11 mouse cellular contexts compared by ENCODE assay signal in genomic region chr9:99628581-99628980, GRCm38 (mm10). TPM values are rescaled to one million over a fixed set of nuclear protein-coding genes. Genes with fewer than 3 reads are reported as not detected.
DNase-seq lines count a peak whose midpoint lies in the region; ATAC-seq and TF ChIP-seq lines count a peak whose summit lies in the region.
"Had no signal": no experiment of that assay in that cellular context is flagged by ENCODE, and none has a peak within 500 bp of the region (broad histone marks: within the 10 kb centered on the region; RNA-seq: fewer than 3 reads in every experiment).

No protein-coding gene starts in this region.

- H3K27me3 ChIP-seq in cerebellum, adult 2 months (ENCODE audit: control insufficient read depth, insufficient read depth, low read length), result no peaks in the 10 kb centered on the region
- no peaks in the 10 kb centered on the region for H3K27me3 ChIP-seq in neural tube, embryonic 11.5 days (ENCODE audit: control insufficient read depth, insufficient read depth, low read length)
- no peaks in the 10 kb centered on the region for H3K27me3 ChIP-seq in midbrain, embryonic 11.5 days (ENCODE audit: control insufficient read depth, insufficient read depth, low read length)
- H3K27me3 ChIP-seq: Patski had no signal

- no peaks in the 10 kb centered on the region for H3K9me3 ChIP-seq in neural tube, embryonic 11.5 days (ENCODE audit: control insufficient read depth, low read length)
- no peaks in the 10 kb centered on the region for H3K9me3 ChIP-seq in midbrain, embryonic 11.5 days (ENCODE audit: control insufficient read depth, low read length)

- H3K4me1 ChIP-seq in cerebellum, adult 2 months (ENCODE audit: control insufficient read depth, insufficient read depth, low read length), result no peaks in the 10 kb centered on the region; the same call in 1 of the 2 replicates
- H3K4me1 ChIP-seq in neural tube, embryonic 11.5 days (ENCODE audit: control insufficient read depth, insufficient read depth, low read length), result peaks cover 12% of the 10 kb centered on the region
- H3K4me1 ChIP-seq in midbrain, embryonic 11.5 days (ENCODE audit: control insufficient read depth, insufficient read depth, low read length), result peaks cover 28% of the 10 kb centered on the region

- DNase-seq in cerebellum, adult 2 months, result no peak
- no peak for DNase-seq in cerebellum, postnatal 10 days
- no peak for DNase-seq in neural tube, embryonic 11.5 days (ENCODE audit: low spot score)
- DNase-seq in neural tube, embryonic 10.5 days (ENCODE audit: extremely low spot score, low spot score), result no peak
- DNase-seq in midbrain, embryonic 11.5 days (ENCODE audit: low spot score, missing footprints), result peak; percentile 75
- DNase-seq in cerebellum, postnatal 14 days, result no peak
- no peak for DNase-seq in liver
- no peak for DNase-seq in gastrocnemius, adult 8-10 months (ENCODE audit: low spot score in 2 of 2)

- no peak for TF ChIP-seq CTCF in cerebellum, adult 2 months (IDR thresholded peaks at IDR 0.05; ENCODE audit: borderline replicate concordance, insufficient read depth, low read depth, low read length)

- H3K4me2 ChIP-seq in neural tube, embryonic 11.5 days (ENCODE audit: low read depth), result peak overlapping the region; percentile 44; the same call in 1 of the 2 replicates
- H3K4me2 ChIP-seq in midbrain, embryonic 11.5 days, result peak overlapping the region; percentile 81; the same call in 1 of the 2 replicates

- WGBS in cerebellum, adult 2 months, result 78% methylated on average over 4 of the region's 4 CpGs
- WGBS in neural tube, embryonic 11.5 days, result 68% methylated on average over 4 of the region's 4 CpGs
- WGBS in midbrain, embryonic 11.5 days, result 59% methylated on average over 4 of the region's 4 CpGs

- ATAC-seq in neural tube, embryonic 11.5 days (ENCODE audit: insufficient read depth, low FRiP score, low TSS enrichment), result no peak
- no peak for ATAC-seq in midbrain, embryonic 11.5 days (ENCODE audit: low FRiP score)

- no peak overlapping the region for H3K4me3 ChIP-seq in cerebellum, adult 2 months (replicated peaks; ENCODE audit: insufficient read depth, low read depth, low read length)
- H3K4me3 ChIP-seq in neural tube, embryonic 11.5 days (ENCODE audit: low read depth, low read length), result no peak overlapping the region
- no peak overlapping the region; the same call in 1 of the 2 replicates for H3K4me3 ChIP-seq in midbrain, embryonic 11.5 days (ENCODE audit: low read depth, low read length)

- no peaks in the 10 kb centered on the region for H3K36me3 ChIP-seq in neural tube, embryonic 11.5 days (ENCODE audit: control insufficient read depth, insufficient read depth, low read length)
- H3K36me3 ChIP-seq in midbrain, embryonic 11.5 days (ENCODE audit: control insufficient read depth, insufficient read depth, low read length), result no peaks in the 10 kb centered on the region

- no peak for TF ChIP-seq POLR2A in cerebellum, adult 2 months (IDR thresholded peaks at IDR 0.05; ENCODE audit: borderline replicate concordance, insufficient read depth, low read length)

- no peak overlapping the region for H3K9ac ChIP-seq in neural tube, embryonic 11.5 days (ENCODE audit: low read length)
- no peak overlapping the region for H3K9ac ChIP-seq in midbrain, embryonic 11.5 days (ENCODE audit: low read length)

- peak overlapping the region; percentile 46; the same call in 1 of the 2 replicates for H3K27ac ChIP-seq in cerebellum, adult 2 months (ENCODE audit: insufficient read depth, low read length)
- H3K27ac ChIP-seq in neural tube, embryonic 11.5 days (ENCODE audit: low read depth, low read length), result no peak overlapping the region
- no peak overlapping the region for H3K27ac ChIP-seq in midbrain, embryonic 11.5 days (ENCODE audit: low read depth, low read length)

RNA-seq across cellular contexts. Expression of gene Dzip1l, which starts 0.7 kb away (rescaled TPM):
- polyA plus RNA-seq in cerebellum, adult 2 months (2012; rRNA removed), result 8.4 and 8.5 TPM in 2 replicates
- 14.5 and 15.5 TPM in 2 replicates for polyA plus RNA-seq in neural tube, embryonic 11.5 days (2014; fragmentation: Nextera tagmentation; extraction: Ambion mirVana)
- 12.6 and 13.0 TPM in 2 replicates for polyA plus RNA-seq in midbrain, embryonic 11.5 days (2014; fragmentation: Nextera tagmentation; extraction: Ambion mirVana)
- total RNA-seq in gastrocnemius, adult 8-10 months (2022), result 1 to 10 TPM; 1.1 to 2.1 (median 1.4) TPM

RNA-seq across cellular contexts. Expression of gene A4gnt, which starts 16.3 kb away (rescaled TPM):
- polyA plus RNA-seq in cerebellum, adult 2 months (2012; rRNA removed), result not detected in 2 replicates
- not detected in 2 replicates for polyA plus RNA-seq in neural tube, embryonic 11.5 days (2014; fragmentation: Nextera tagmentation; extraction: Ambion mirVana)
- not detected in 2 replicates for polyA plus RNA-seq in midbrain, embryonic 11.5 days (2014; fragmentation: Nextera tagmentation; extraction: Ambion mirVana)
- total RNA-seq in gastrocnemius, adult 8-10 months (2022), result not detected
- total RNA-seq: gastrocnemius, postnatal 14 days; left cerebral cortex, postnatal 14 days had no signal
- polyA plus RNA-seq: Patski had no signal

RNA-seq across cellular contexts. Expression of gene Dbr1, which starts 53.0 kb away (rescaled TPM):
- 14.2 and 15.3 TPM in 2 replicates for polyA plus RNA-seq in cerebellum, adult 2 months (2012; rRNA removed)
- 31.1 and 35.2 TPM in 2 replicates for polyA plus RNA-seq in neural tube, embryonic 11.5 days (2014; fragmentation: Nextera tagmentation; extraction: Ambion mirVana)
- 30.0 and 35.0 TPM in 2 replicates for polyA plus RNA-seq in midbrain, embryonic 11.5 days (2014; fragmentation: Nextera tagmentation; extraction: Ambion mirVana)
- 1 to 10 TPM; 4.0 to 6.5 (median 5.5) TPM for total RNA-seq in gastrocnemius, adult 8-10 months (2022)

RNA-seq across cellular contexts. Expression of gene Armc8, which starts 59.9 kb away (rescaled TPM):
- polyA plus RNA-seq in cerebellum, adult 2 months (2012; rRNA removed), result 52.8 and 56.7 TPM in 2 replicates
- polyA plus RNA-seq in neural tube, embryonic 11.5 days (2014; fragmentation: Nextera tagmentation; extraction: Ambion mirVana), result 39.4 and 41.7 TPM in 2 replicates
- 37.3 and 42.0 TPM in 2 replicates for polyA plus RNA-seq in midbrain, embryonic 11.5 days (2014; fragmentation: Nextera tagmentation; extraction: Ambion mirVana)
- 10 to 100 TPM; 21.6 to 24.5 (median 22.7) TPM for total RNA-seq in gastrocnemius, adult 8-10 months (2022)
